Mouse (Mus musculus): Measurements from ENCODE around the gene Tut1.
A peak's percentile ranks its signal among the peaks of the same experiment; 100 is the strongest.

The Tut1 gene

DNA sequence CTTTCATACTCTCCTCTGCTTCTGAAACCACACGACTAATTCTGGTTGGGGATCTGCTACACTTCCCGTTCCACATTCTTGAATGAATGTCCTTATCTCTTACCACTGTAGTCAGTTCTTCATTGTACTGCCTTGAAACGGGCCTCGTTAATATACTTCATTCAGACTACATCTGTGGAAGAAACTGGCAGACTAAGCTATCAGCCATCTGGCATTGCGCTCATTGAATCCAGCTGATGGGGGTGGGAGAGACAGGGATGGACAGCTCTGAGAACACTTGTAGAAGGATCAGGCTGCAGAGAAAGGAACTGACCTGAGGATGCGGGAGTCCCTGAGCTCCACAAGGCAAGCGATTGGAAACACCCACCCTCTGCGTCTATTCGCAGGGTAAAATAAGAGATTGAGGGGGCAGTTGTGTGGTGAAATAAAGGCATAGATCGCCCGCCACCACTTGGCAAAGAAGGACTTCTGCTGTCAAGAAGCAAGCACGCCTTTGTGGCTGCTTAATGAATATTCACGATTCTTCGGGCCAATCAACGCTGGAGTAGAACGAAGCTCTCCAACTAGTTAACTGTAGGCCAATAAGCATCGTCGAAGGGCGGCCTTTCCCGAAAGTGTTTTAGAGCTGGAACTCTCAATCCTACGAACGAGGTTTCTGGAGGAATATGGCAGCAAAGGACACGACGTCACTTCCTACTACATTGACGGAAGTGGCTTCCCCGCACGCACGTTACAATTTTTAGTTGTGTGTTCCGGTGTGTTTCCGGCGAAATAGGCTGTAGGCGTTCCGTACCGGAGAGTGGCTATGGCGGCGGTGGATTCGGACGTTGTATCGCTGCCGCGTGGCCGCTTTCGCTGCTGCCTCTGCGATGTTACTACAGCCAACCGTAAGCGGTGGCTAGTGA, at the start of gene Tut1:
TSS of gene Tut1 (plus strand) at position 713 of the 905 bp plus-strand sequence.
- peak; percentile 96 for DNase-seq (ENCODE audit: low spot score)

DNA sequence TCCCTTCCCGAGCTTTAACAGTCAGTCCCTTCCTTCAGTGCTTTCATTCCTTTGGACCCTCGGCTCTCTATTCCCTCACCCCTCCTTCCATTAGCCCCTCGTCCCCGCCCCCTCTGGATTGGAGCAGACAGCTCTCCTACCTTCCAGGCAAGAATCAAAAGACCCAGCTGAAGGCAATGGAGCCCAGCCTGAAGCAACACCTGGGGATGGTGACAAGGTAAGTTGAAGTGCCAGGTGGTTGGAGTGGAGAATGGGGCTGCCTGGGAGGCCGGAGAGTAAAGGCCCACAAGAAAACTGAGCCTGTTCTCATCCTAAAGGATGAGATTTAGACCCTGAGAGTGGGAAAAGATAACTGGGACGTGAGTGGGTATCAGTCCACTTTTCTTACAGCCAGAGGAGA, 45.1 kb upstream of the Tut1 start:
- no peak for DNase-seq (ENCODE audit: low spot score)

GRCm38 (mm10) chr19:8911810-8912209, 41.8 kb upstream of the Tut1 start:
- no peak for DNase-seq (ENCODE audit: low spot score)

DNA sequence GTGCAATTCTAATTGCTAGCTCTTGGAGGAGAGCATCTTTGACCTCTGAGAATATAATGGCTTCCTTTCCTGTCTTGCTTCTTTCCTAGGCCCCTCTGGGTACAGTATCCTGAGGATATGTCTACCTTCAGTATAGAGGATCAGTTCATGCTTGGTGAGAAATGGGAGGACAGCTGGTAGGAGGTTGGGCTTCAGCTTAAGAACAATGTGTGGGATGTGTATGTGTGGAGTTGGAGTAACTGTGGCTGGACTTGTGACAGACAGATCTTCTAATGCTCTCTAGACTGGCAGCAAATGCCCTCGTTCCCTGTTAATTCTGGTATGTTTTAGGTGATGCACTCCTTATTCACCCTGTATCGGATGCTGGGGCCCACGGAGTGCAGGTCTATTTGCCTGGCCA, 39.4 kb upstream of the Tut1 start:
- DNase-seq (ENCODE audit: low spot score) = no peak

DNA sequence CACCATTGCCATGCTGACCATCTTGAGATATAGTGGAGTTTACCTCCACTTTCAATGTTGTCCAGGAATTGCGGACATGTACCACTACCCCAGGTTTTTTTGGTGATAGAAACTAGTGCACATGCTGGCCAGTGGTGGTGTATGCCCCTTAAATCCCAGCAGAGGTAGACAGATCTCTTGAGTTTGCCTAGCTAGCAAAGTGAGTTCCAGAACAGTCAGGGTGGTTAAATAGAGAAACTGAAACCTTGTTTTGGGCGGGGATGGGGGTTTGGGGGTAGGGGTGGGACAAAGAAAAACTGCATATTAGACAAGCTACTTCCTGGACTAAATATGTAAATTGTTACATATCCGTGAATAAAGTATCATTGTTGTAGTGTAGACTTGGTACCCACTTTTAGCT, 34.6 kb upstream of the Tut1 start:
- no peak for DNase-seq (ENCODE audit: low spot score)

GRCm38 (mm10) chr19:8919684-8920072, 34.0 kb upstream of the Tut1 start:
- DNase-seq (ENCODE audit: low spot score) = no peak

DNA sequence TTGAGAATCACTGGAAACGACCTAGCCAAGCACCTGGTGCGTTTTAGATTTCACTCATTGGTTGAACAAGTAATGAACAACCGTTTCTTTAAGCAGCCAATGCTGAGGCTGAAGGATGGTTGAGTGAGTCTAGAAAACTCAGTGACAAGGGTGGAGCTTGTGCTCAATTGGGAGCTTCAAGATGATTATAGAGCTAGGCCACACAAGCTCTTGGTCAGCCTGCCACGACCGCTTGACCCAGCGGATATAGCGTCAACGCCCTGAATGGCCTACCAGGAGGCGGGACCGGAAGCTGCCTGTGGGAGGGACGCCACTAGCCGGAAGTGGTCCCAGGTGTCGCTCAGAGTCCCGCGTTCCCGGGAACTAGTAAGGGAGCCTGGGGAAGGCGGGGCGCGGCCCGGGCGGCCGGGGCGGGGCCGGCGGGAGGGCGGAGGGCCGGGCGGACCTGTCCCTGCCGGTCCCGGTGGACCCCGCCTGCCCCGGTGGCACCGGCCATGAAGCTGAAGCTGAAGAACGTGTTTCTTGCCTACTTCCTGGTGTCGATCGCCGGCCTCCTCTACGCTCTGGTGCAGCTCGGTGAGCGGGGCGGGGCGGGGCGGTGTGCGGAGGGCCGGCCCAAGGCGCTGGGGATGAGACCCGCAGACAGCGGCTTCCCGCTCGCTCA, 33.4 kb upstream of the Tut1 start, which contains the start of gene B3gat3:
TSS of gene B3gat3 (plus strand) at position 302 of the 664 bp plus-strand sequence.
- peak; percentile 95 for DNase-seq (ENCODE audit: low spot score)

GRCm38 (mm10) chr19:8920836-8921291, 32.8 kb upstream of the Tut1 start:
- no peak for DNase-seq (ENCODE audit: low spot score)

GRCm38 (mm10) chr19:8921741-8922140, 31.9 kb upstream of the Tut1 start:
- DNase-seq (ENCODE audit: low spot score) = no peak

- no peak for DNase-seq (ENCODE audit: low spot score)
Observed at GRCm38 (mm10) chr19:8926766-8927165, 26.9 kb upstream of the Tut1 start.

GRCm38 (mm10) chr19:8927891-8928525, 25.6 kb upstream of the Tut1 start:
- no peak for DNase-seq (ENCODE audit: low spot score)

- DNase-seq (ENCODE audit: low spot score) = no peak
Observed at GRCm38 (mm10) chr19:8928689-8929223, 24.9 kb upstream of the Tut1 start.

- DNase-seq (ENCODE audit: low spot score) = peak; percentile 77
Observed at GRCm38 (mm10) chr19:8929224-8930088, 24.2 kb upstream of the Tut1 start, which contains the start of the genes Rom1 and Eml3. Rom1 (minus strand) TSS chr19:8929356. Eml3 (plus strand) TSS chr19:8929552.

DNA sequence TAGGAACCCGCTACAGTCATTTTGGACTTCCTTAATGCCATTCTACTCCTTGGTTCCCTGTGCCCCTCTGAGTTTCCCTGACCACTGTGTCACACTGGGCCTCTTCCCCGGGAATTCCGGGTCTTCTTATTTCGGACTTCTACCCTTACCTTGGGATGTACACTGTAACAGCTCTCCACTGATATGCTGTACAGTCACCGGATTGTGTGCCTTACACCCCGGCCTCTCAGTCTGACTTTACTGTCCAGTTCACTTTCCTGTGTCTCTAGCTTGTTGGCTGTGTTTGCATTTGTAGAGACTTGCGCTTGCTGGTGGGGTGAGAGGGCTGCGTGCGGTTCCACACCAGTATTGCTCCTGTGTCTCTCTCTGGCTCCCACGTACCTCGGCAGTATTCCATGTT, 23.5 kb upstream of the Tut1 start:
- no peak for DNase-seq (ENCODE audit: low spot score)

GRCm38 (mm10) chr19:8930771-8931170, 22.9 kb upstream of the Tut1 start:
- DNase-seq (ENCODE audit: low spot score) = no peak

- no peak for DNase-seq (ENCODE audit: low spot score)
Observed at GRCm38 (mm10) chr19:8936736-8937135, 16.9 kb upstream of the Tut1 start.

- no peak for DNase-seq (ENCODE audit: low spot score)
Observed at GRCm38 (mm10) chr19:8940526-8941133, 13.0 kb upstream of the Tut1 start.

DNA sequence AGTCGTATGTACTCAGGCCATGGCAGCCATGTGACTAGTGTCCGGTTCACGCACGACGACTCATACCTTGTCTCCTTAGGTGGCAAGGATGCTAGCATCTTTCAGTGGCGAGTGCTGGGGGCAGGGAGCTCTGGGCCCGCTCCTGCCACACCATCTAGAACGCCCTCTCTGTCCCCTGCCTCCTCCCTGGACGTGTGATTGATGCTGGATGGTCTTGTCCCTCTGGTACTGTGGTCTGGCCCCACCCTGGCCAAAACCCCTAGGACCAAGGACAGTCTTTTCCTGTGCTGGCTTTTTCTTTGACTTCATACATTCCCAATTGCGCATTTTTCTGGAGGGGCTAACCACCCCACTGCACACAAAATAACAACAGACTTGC, 12.5 kb upstream of the Tut1 start:
- no peak for DNase-seq (ENCODE audit: low spot score)

- peak; percentile 94 for DNase-seq (ENCODE audit: low spot score)
Observed at GRCm38 (mm10) chr19:8941515-8942217, 12.0 kb upstream of the Tut1 start, which contains the start of gene Mta2. Mta2 (plus strand) TSS chr19:8941875.
